Mouse (Mus musculus) heart, adult 9 months (tissue): Measurements from ENCODE around the gene Lmbrd1.
"Not testable (repeated sequence)": the region's sequence is repeated elsewhere in the genome, so short reads cannot be mapped to it uniquely, and the experiment has no call there.

Source experiments
- DNase-seq, 2 experiments: peaks; one replicate each; pipeline ENCODE4 v3.0.0; 2022; ENCODE audit warnings: low spot score in 2 of 2

The Lmbrd1 gene

DNA sequence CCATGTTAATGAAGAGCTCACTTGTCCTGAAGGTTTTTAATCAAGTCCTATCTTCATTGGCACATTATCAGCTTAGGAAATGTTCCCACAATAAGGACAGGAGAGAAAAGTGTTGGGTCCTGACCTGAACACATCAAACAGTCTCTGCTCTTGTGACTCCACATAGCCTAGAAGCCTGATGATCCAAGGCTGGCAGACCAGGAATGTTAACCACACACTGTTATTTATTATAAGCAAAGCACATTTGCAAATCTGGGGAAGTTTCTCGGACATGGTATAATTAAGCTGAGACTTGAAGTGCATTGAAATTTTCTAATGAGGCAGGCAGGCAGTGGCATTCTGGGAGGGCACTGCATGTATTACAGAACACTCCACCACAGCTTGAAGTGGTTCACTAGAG lies 41.8 kb downstream of the Lmbrd1 start:
- DNase-seq = no peak

DNA sequence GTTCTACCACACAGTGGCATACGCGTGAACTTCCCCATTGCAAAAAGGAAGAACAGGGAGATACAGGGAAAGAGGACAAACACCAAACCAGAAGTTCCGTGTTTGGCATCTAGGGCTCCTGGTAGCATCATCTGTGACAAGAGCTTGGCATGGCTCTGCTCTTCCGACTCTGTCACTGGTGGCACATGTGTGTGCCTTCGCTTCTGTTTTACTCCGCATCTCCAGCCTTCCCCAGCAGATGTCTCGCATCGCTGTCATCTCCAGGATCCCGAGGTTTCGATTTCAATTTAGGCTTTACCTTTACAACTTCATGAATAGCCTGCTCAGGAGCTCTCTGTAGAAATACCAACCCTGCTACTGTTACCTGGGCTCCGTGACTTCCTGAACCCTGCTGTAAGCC lies 51.4 kb downstream of the Lmbrd1 start:
- DNase-seq = no peak

DNA sequence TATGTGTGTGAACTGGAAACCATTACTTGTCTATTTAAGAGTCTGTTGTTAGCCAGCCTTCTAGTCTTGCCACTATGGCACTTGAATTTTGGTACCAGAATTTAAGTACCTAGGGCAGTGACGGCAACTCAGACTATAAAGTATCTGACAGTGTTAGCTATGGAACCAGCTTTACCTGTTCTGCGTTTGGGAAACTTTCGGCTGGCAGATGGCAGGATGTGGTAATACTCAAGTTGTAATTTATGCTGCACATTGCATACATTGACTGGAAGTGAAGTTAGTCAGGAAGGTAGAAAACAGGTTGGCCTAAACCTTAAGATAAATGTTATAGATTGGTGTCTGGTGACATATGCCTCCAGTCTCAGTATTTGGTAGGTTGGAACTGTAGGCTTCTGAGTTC lies 53.9 kb downstream of the Lmbrd1 start:
- no peak for DNase-seq

DNA sequence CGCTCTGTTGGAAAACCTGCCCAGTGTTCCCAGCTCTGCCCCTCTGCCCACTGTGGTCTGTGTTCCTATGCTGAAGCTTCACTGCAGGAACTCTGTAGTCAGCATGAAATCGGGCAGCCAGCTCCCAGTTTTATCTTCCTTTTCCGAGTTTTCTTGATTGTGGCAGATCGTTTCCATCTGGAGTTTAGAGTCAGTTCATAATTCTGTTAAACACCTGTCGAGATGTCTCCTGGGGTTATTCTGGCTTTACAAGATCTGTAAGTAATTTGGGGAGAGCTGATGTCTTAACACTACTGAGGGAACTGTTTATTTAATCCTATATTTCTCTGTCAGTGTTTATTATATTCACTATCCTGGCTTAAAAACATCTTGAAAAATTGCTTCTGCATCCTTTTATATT lies 56.4 kb downstream of the Lmbrd1 start:
- DNase-seq = no peak

DNA sequence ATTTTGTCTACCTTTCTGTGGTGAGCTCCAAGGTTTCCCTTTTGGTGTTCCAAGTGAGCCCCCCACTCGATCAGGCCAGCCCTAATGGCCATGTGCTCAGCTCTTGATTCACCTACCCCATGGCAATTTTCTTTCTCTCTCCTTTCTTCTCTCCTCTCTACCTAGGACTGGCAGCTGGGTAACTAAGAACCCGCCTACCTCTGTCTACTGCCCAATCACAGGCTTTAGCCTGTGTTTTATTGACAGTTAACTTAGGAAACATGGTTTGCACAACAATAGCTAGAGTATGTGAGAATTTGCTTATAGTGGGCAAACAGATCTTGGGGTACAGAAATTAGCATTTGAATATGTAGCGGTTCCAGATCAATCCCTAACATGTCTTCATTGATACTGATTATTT lies 62.5 kb downstream of the Lmbrd1 start:
- no peak for DNase-seq

DNA sequence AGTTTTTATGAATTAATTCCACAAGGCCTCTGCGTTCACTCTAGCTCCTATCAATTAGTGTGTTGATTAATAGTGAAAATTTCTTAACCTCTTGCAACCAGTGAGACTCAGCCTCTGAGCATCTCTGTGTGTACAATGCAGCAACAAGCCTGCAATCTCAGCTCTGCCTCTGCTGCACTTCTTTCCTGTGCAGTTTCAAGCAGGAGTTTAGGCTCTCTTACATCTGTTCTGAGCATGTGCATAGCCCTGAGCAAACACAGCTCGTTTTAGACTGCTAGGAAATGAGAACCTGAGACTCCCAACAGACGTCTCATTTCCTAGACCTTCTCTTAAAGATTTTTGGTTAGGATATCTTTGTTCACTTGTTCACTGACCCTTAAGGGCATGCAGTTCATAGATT lies 63.1 kb downstream of the Lmbrd1 start:
- DNase-seq = no peak

DNA sequence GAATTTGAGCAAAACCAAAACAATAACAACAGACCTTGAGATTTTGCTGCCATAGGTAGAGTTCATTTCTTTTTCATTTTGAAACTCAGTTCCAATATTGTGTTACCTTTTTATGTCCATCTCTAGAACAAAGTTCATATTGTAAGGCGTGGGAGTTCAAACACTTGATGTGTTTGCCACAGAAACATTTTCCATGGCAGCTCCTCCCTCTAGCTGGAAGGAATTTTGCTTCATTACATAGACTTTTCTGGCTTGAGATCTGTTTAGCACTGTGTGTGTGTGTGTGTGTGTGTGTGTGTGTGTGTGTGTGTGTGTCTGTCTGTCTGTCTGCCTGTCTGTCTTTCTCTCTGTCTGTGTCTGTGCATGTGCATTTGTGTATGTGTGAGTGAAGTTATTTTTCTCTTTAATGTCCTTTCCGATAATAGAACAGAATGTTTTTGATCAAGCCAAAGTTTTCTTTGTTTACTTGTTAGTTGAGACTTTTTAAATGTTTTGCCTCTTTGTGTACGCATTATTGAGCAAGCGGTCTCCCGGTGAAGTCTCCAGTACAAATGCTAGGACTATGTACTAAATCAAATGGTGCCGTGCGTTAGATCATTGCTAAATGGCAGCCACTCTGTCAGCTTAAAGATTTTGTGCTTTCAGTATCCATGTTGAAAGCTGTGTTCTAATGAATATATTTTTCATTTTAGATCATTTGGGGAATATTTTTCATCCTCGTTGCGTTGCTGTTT lies 64.9 kb downstream of the Lmbrd1 start:
- no peak for DNase-seq

DNA sequence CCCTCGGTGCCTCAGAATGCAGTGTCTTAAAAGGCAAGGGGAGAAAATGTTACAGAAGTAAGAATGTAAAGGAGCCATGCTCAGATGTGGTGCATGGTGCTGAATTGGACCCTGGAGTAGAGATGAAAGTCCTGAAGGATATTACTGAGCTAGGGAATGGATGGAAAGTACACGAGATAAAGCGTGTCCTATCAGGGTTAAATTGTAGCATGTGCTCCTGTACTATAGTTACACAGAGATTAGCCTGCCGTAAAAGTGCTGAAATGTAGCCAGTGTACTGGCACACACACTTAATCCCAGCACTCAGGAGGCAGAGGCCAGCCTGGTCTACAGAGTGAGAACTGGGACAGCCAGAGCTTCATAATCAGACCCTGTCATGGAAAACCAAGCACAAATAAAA lies 74.3 kb downstream of the Lmbrd1 start:
- DNase-seq = no peak

DNA sequence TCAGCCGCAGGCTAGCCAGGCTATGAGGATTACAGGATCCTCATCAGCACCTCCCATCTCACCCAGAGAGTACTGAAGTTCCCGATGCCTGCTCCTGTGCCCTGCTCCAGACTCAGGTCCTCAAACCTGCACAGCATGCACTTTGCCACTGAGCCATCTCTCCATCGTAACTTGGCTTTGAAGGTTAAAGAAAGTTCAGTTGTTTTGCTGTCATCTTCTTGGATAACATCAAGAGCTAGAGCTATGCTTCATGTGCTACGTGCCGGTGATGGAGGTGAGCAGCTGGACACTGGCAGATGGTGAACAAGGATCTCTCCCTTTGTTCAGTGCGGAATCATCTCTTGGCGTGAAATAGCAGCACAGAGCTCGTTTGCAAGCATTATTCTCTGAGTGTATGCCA lies 80.1 kb downstream of the Lmbrd1 start:
- no peak for DNase-seq

DNA sequence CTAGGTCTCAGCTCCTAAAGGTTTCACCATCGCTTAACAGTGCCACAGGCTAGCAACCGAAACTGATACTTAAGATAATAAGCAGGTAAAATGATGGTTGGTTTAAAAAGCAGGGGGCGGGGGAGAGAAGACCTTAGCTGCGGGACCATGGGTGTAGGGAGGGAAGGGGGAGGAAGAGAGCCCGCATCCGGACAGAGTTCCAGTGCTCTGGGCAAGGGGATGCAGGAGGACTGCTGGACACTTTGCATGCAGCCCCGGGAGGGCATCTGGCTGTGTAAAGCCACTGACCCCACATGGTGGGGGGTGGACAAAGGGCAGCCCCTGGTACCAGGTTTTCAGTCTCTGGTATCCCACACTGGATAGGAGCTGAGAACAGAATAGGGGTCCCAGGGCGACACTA lies 88.0 kb downstream of the Lmbrd1 start:
- DNase-seq = no peak

DNA sequence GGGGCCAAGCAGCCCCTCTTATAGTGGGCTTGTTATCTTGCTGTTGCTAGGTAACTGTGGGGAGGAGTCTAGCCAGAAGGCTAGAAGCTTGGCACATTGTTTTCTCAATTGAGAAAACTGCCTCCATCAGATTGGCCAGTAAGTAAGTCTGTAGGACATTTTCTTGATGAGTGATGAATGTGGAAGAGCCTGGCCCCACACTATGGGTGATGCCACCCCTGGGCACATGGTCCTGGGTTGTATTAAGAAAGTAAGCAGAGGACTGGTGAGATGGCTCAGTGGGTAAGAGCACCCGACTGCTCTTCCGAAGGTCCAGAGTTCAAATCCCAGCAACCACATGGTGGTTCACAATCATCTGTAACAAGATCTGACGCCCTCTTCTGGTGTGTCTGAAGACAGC lies 88.8 kb downstream of the Lmbrd1 start:
- not testable (repeated sequence) for DNase-seq

DNA sequence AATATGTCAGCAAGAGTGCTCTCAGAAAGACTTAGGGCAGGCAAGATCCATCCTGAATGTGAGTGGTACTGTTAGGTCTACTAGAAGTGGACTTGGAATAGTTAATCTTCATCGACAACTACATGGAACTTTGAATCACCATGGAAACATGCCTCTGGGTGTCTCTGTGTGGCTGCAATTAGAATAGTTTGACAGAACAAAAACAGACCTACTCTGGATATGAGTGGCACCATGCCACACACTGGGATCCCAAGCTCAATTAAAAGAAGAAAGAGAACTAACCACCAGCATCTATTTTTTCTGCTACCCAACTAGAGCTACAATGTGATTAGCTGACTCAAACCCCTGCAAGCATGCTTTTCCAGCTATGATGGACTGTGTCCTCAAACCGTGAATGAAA lies 95.2 kb downstream of the Lmbrd1 start:
- no peak for DNase-seq

DNA sequence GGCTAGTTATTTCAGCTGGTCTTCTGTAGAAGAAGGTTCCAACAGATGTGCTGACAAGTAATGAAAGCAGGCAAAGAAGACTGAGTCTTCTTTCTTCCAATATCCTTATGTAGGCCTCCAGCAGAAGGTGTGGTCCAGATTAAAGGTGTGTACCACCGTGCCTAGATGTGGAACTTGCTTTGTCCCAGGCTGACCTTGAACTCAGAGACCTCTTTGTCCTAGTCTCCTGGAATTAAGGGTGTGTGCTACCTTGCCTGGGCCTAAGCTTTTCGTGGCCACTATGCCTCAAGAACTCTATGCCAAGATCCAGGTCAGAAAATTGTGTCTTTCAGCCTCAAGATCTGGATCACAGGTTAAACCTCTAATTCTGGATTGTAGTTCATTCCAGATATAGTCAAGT lies 98.1 kb downstream of the Lmbrd1 start:
- DNase-seq = no peak

DNA sequence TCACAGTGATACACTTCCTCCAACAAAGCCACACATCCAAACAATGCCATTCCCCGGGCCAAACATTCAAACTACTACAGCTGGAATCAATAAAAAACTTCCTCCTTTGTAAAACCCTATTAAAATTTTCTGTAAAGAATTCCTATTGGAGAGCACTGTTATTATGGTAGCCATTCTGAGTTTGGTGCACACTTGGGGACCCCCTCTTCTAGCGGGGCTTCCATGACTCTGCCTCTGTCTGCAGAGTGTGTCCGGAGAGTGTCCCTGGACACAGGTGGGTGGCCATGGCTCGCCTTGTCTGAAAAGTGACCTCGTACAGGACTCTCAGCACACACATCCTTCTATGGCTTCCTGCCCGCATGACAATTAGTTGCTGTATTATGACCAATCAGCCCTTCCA lies 114.7 kb downstream of the Lmbrd1 start:
- DNase-seq = no peak

DNA sequence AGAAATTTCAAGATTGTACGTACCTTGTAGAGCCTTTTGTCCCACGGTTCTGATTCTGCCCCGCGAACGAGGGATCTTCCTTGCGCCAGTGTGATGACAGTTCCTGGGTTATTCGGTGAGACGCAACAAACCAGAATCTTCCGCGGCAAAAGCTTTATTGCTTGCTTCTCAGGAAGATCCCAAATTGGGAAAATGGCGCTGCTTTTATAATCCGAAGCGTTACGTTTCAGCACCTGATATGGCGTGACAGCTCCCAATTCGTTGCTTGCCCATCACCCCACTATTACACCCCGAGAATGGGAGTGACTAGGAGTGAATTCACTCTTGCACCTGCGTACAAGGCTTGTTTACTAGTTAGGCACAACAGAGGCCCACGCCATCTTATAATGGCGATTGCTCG lies 129.5 kb downstream of the Lmbrd1 start:
- DNase-seq = not testable (repeated sequence)
